Mouse (Mus musculus): Measurements from ENCODE around the gene Dtd1. TPM values are rescaled to one million over a fixed set of nuclear protein-coding genes. Genes with fewer than 3 reads are reported as not detected.

Dtd1 gene
- polyA plus RNA-seq, 1 experiment = 68.5 TPM

- DNase-seq (ENCODE audit: extremely low spot score in 1 of 2, low spot score in 1 of 2) = no peak
Observed at GRCm38 (mm10) chr2:144638719-144639118, 39.0 kb downstream of the Dtd1 start.

DNA sequence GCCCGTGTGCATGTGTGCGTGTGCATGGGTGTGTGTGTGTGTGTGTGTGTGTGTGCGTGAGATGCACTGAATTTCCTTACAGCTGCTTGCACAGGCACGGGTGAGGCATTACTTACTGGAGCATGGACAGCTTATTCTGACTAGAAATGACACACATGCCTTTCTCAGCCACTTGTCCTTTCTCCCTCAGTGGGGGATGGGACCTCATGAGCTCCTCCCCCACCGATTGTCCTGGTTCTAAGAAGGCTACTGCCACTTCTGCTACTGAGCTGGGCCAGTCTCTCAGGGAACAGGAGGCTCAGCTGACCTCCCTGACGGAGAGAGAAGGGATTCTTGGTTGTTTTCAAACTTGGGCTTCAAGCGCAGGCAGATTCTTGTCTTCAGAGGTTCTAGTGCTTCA lies 40.4 kb downstream of the Dtd1 start:
- no peak for DNase-seq (ENCODE audit: extremely low spot score in 1 of 2, low spot score in 1 of 2)

DNA sequence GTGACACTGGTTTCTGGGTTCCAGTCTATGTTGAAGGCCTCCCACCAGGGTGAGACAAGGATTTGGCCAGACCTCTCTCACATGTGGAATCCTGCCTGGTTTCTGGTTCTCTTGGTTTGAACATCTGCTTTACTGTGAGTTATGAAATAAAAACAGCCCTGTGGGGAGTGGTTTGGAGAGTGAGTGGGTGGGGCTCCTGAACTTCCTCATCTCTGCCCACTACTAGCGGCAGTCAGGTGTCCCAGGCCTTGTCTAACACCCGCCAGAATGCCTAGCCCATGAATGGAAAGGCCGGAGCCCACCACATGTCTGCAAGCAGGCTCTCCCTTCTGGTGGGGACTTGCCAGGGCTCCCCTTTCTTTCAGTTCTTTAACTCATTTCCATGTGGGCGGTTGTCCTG lies 42.3 kb downstream of the Dtd1 start:
- no peak for DNase-seq (ENCODE audit: extremely low spot score in 1 of 2, low spot score in 1 of 2)

- no peak for DNase-seq (ENCODE audit: extremely low spot score in 1 of 2, low spot score in 1 of 2)
Observed at GRCm38 (mm10) chr2:144646360-144646759, 46.7 kb downstream of the Dtd1 start.

GRCm38 (mm10) chr2:144647151-144647550 lies 47.5 kb downstream of the Dtd1 start:
- DNase-seq (ENCODE audit: extremely low spot score in 1 of 2, low spot score in 1 of 2) = no peak

DNA sequence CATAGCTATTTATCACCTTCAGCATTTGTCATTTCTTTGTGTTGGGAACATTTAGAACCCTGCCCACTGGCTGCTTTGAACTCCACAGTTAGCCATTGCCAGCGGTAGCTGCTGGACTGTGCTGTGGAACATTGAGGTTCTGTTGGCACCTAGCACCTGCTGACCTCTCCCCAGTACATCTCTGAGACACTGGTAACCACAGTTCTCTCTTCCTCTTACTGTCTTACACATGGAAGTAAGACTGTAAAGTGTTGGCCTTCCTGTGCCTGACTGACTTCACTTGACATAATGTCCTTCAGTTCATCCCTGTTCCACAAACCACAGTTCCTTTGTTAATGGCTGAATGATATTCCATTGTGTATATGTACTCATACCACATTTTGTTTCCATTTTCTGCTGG lies 50.3 kb downstream of the Dtd1 start:
- no peak for DNase-seq (ENCODE audit: extremely low spot score in 1 of 2, low spot score in 1 of 2)

DNA sequence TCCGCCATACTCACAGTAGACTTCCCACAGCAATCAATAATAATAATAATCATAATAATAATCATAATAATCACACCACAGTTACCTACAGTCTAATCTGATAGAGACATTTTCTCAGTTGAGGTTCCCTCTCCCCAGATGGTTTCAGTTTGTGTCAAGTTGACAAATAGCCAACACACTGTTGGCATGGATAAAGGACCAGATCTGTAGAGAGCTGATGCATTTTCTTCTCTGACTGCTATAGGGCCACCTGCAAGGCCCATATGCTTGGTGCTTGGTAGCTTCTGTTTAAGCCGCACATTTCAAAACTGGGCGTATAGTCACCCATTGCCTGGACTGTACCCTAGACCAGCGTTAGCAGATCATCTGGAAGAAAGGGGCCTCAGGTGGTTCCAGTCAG lies 53.1 kb downstream of the Dtd1 start:
- DNase-seq (ENCODE audit: extremely low spot score in 1 of 2, low spot score in 1 of 2) = no peak

GRCm38 (mm10) chr2:144655307-144655706 lies 55.6 kb downstream of the Dtd1 start:
- peak in 1 of 2 experiments; percentile 67 for DNase-seq (ENCODE audit: extremely low spot score in 1 of 2, low spot score in 1 of 2)

- no peak for DNase-seq (ENCODE audit: extremely low spot score in 1 of 2, low spot score in 1 of 2)
Observed at GRCm38 (mm10) chr2:144668507-144668906, 68.8 kb downstream of the Dtd1 start.

GRCm38 (mm10) chr2:144670289-144670930 lies 70.7 kb downstream of the Dtd1 start:
- DNase-seq (ENCODE audit: extremely low spot score in 1 of 2, low spot score in 1 of 2) = no peak

DNA sequence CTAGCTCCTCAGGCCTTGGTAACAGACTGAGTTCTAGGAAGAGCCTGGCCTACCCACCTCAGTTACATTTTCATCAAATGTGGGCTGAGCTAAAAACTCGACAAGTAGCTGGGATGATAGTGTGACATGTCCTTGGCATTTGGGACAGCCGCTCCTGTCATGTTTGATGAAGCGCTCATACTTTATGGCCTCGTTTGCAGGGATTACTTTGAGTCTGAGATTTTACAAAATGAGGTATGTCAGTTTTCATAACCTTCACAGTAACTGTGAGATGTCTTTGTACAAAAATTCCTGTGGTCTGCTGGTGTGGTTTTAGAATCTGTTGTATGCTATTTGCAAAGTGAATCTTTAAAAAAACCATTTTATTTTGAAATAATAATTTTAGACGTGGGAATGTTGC lies 72.7 kb downstream of the Dtd1 start:
- no peak for DNase-seq (ENCODE audit: extremely low spot score in 1 of 2, low spot score in 1 of 2)

DNA sequence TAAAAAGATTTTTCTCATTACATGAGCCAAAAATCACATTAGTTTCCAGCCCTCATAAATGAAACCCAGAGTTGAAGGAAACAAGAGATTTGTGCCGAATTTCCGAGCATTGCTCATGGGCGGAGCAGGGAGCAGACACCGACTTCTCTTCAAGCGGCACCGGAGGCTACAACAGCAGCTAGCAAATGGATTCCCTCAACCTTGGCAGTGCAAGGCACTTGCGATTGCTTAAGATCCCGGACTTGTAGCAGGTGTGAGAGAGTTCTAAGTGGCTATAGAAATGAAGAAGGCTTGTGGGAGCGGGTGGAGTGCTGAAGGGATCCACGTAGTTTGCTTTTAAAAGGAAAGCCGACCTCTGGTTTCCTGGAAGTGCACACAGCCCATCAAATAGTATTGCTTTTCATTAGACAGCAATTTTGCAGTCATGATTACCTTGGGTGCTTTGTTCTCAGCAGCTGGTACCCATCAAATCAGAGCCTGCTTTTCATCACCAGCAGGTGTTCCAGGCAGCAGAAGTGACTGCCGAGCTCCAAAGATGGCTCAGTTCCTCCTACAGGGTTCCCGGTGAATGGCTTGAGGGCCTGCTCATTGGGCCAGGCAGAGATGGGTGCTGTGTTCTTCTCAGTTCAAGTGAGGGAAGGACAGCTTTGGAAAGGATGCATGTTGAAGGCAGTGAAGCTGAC lies 77.0 kb downstream of the Dtd1 start:
- peak in 1 of 2 experiments; percentile 20 for DNase-seq (ENCODE audit: extremely low spot score in 1 of 2, low spot score in 1 of 2)

GRCm38 (mm10) chr2:144677229-144677571 lies 77.5 kb downstream of the Dtd1 start:
- no peak for DNase-seq (ENCODE audit: extremely low spot score in 1 of 2, low spot score in 1 of 2)

GRCm38 (mm10) chr2:144678779-144679178 lies 79.1 kb downstream of the Dtd1 start:
- no peak for DNase-seq (ENCODE audit: extremely low spot score in 1 of 2, low spot score in 1 of 2)

- DNase-seq (ENCODE audit: extremely low spot score in 1 of 2, low spot score in 1 of 2) = no peak
Observed at GRCm38 (mm10) chr2:144679394-144679793, 79.7 kb downstream of the Dtd1 start.

DNA sequence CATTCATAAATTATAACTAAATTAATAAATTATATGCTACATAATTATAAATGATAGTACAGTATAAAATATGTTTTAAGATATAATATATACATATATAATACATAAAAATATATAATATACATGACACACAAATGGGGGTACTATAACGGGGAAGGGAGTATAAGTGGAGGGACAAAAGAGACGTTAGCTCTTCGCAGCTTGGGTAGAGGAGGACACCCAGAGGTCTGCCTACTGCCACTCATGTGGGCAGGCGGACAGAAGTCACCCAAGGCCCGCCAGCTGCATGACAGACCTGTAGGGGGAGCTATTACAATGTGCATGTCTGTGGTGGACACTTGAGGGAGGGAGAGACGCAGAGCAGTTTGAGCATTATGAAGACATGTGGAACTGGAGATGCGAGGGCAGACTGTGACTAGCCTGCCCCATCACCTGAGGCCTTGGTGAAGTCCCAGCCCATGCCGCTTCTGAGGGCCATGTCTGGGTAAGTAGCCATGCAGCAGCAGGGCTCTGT lies 92.6 kb downstream of the Dtd1 start:
- DNase-seq (ENCODE audit: extremely low spot score in 1 of 2, low spot score in 1 of 2) = no peak

DNA sequence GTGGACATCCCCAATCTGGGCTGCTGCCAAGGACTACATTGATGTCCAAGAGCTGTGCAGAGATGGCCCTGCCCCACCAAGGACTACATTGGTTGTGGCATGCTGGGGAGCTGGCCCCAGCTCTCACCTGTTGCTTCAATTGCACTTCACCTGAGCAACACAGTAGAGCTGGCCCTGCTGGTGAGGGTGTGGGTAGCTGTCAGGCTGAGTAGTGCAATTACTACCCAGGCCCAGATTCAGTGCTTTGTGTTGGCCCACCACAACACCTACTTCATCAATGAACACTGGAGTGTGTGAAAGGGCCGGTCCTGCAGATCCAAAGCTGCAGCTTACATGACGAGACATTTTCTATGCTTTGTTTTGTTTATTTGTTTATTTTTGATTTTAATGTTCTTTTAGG lies 93.1 kb downstream of the Dtd1 start:
- DNase-seq (ENCODE audit: extremely low spot score in 1 of 2, low spot score in 1 of 2) = no peak

DNA sequence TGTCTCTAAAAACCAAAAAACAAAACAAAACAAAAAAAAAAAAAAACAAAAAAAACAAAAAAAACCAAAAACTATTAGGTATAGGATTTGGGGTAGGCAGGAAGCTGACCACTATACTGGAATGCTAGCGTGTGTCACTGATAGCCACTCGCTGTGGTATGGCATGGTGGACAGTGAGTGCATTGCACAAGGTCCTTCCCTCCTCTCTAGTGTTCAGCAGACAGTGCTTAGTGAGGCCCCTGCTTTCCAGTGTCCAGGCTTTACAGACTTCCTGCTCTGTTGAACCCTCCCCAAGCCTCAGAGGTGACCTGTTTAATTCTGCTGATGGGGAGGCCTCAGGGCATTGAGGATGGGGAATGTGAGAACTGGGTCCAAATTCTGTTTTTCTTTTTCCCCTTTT lies 95.2 kb downstream of the Dtd1 start:
- no peak for DNase-seq (ENCODE audit: extremely low spot score in 1 of 2, low spot score in 1 of 2)

- peak in 1 of 2 experiments; percentile 4 for DNase-seq (ENCODE audit: extremely low spot score in 1 of 2, low spot score in 1 of 2)
Observed at GRCm38 (mm10) chr2:144698046-144698445, 98.3 kb downstream of the Dtd1 start.

DNA sequence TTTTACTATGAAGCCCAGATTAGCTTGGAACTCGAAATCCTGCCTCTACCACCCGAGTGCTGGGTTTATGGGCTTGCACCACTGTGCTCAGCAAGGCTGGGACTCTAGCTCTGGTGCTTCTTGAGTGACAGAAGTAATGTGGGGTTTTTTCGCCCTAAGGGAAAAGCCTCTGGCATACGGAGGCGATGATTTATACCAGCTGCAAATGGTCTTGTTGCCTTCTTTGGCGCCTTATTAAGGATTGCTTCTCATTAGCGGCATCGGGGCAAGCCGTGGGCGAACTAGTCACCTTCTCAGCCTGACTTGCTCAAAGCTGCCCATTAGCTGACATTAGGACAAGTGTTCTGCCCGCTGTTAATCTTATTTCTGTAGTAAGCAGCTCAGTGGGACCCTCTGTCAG lies 100.9 kb downstream of the Dtd1 start:
- DNase-seq (ENCODE audit: extremely low spot score in 1 of 2, low spot score in 1 of 2) = no peak

DNA sequence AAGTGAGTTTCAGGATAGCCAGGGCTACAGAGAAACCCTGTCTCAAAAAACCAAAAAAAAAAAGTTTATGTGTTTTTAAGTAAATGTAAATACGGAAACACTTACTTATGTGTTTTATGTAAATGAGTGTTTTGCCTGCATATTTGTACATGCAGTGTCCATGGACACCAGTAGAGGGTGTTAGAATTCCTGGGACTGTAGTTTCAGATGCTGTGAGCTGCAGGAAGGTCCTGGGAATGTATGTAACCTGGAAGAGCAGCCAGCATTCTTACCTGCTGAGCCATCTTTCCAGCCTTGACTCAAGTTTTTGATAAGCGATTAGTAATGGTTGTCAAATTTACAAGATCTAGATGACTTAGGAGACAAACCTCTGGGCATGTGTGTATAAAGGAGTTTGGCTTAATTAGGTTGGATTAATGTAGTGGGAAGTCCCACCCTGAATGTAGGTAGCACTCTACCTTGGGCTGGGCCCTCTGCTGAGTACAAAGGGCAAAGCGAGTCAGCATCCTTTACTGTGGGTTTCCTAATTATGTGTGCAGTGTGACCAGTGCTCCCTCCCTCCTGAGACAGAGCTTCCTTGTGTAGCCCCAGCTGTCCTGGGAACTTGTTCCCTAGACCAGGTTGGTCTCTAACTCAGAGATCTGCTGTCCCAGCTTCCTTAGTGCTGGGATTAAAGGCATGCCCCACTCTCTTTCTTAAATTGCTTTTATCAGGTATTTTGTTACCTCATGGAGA lies 101.9 kb downstream of the Dtd1 start:
- no peak for DNase-seq (ENCODE audit: extremely low spot score in 1 of 2, low spot score in 1 of 2)

DNA sequence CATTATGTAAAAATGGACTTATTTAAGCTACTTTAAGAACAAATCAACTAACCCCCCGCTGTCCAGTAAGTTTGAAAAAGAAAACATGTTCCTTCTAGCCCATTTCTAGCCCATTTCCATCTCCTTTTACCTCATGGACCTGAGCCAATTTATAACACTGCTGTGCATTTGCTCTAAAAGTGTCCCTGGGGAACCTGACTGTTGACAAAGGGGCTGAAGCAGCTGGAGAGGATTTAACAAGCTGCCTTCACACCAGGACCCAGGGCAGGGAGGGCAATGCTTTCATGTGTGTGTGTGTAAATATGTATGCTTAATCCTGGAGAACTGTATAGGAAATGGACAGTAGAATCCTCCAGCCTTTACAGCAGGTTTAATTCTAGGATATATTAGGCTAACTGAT lies 109.6 kb downstream of the Dtd1 start:
- no peak for DNase-seq (ENCODE audit: extremely low spot score in 1 of 2, low spot score in 1 of 2)

All from frontal cortex, adult 2 months (tissue).